Mouse (Mus musculus): ENCODE results near the gene Selenoi. TPM values are rescaled to one million over a fixed set of nuclear protein-coding genes. Genes with fewer than 3 reads are reported as not detected.

Gene Selenoi
- 36.2 and 47.0 TPM in 2 replicates for polyA plus RNA-seq (2014; fragmentation: Nextera tagmentation; extraction: Ambion mirVana)

GRCm38 (mm10) chr5:30232271-30232971 is at the start of gene Selenoi:
TSS of gene Selenoi (plus strand) at chr5:30232581.
- 4% methylated on average over 71 of the region's 71 CpGs for WGBS
- ATAC-seq (ENCODE audit: low FRiP score, low TSS enrichment), result peak; percentile 100

GRCm38 (mm10) chr5:30187687-30188485 is 44.5 kb upstream of the Selenoi start:
- ATAC-seq (ENCODE audit: low FRiP score, low TSS enrichment) (no peak), DNase-seq (no peak)
- H3K4me1 ChIP-seq (ENCODE audit: control insufficient read depth, insufficient read depth, low read length), result no peaks in the 10 kb centered on the region
- 95% methylated on average over 12 of the region's 12 CpGs for WGBS
- no peak overlapping the region for H3K4me3 ChIP-seq (replicated peaks; ENCODE audit: low read depth, low read length)
- H3K4me2 ChIP-seq (ENCODE audit: low read length), result no peak overlapping the region
- no peaks in the 10 kb centered on the region for H3K9me3 ChIP-seq (ENCODE audit: control insufficient read depth, low read length)
- no peaks in the 10 kb centered on the region for H3K27me3 ChIP-seq (ENCODE audit: control insufficient read depth, insufficient read depth, low read length)
- H3K27ac ChIP-seq (replicated peaks; ENCODE audit: low read depth, low read length), result no peak overlapping the region
- peaks cover 48% of the 10 kb centered on the region for H3K36me3 ChIP-seq (ENCODE audit: control insufficient read depth, insufficient read depth, low read length)
- H3K9ac ChIP-seq (replicated peaks; ENCODE audit: low read length), result no peak overlapping the region

More at GRCm38 (mm10) chr5:30232271-30232971, at the start of gene Selenoi:
- Histone ChIP-seq H3K27me3 (ENCODE audit: control insufficient read depth, insufficient read depth, low read length) (no peaks in the 10 kb centered on the region), H3K36me3 (ENCODE audit: control insufficient read depth, insufficient read depth, low read length) (0 out of 2 replicates have a peak, but pooled peaks cover 3% of the 10 kb centered on the region), H3K4me3 (replicated peaks; ENCODE audit: low read depth, low read length) (peak within 1 kb of the TSS; percentile 82), H3K9ac (replicated peaks; ENCODE audit: low read length) (peak within 1 kb of the TSS; percentile 81), H3K4me1 (ENCODE audit: control insufficient read depth, insufficient read depth, low read length) (peaks cover 21% of the 10 kb centered on the region), H3K9me3 (ENCODE audit: control insufficient read depth, low read length) (no peaks in the 10 kb centered on the region), H3K4me2 (ENCODE audit: low read length) (peak within 1 kb of the TSS; percentile 88), H3K27ac (replicated peaks; ENCODE audit: low read depth, low read length) (peak within 1 kb of the TSS; percentile 92)
- peak; percentile 99 for DNase-seq

- no peak overlapping the region for H3K27ac ChIP-seq (replicated peaks; ENCODE audit: low read depth, low read length)
- ATAC-seq (ENCODE audit: low FRiP score, low TSS enrichment) (no peak), DNase-seq (peak; percentile 7)
- no peak overlapping the region for H3K9ac ChIP-seq (replicated peaks; ENCODE audit: low read length)
- H3K9me3 ChIP-seq (ENCODE audit: control insufficient read depth, low read length), result no peaks in the 10 kb centered on the region
- H3K4me3 ChIP-seq (replicated peaks; ENCODE audit: low read depth, low read length), result no peak overlapping the region
- H3K4me1 ChIP-seq (ENCODE audit: control insufficient read depth, insufficient read depth, low read length), result no peaks in the 10 kb centered on the region
- 91% methylated on average over 1 of the region's 1 CpGs for WGBS
- H3K4me2 ChIP-seq (ENCODE audit: low read length), result no peak overlapping the region
- peaks cover 14% of the 10 kb centered on the region for H3K36me3 ChIP-seq (ENCODE audit: control insufficient read depth, insufficient read depth, low read length)
- no peaks in the 10 kb centered on the region for H3K27me3 ChIP-seq (ENCODE audit: control insufficient read depth, insufficient read depth, low read length)
Measured at GRCm38 (mm10) chr5:30192452-30192851, 39.9 kb upstream of the Selenoi start.

- no peak for ATAC-seq (ENCODE audit: low FRiP score, low TSS enrichment)
- H3K4me3 ChIP-seq (replicated peaks; ENCODE audit: low read depth, low read length), result no peak overlapping the region
- no peaks in the 10 kb centered on the region for H3K27me3 ChIP-seq (ENCODE audit: control insufficient read depth, insufficient read depth, low read length)
- H3K4me2 ChIP-seq (ENCODE audit: low read length), result no peak overlapping the region
- 91% methylated on average over 5 of the region's 5 CpGs for WGBS
- no peaks in the 10 kb centered on the region for H3K4me1 ChIP-seq (ENCODE audit: control insufficient read depth, insufficient read depth, low read length)
- H3K9me3 ChIP-seq (ENCODE audit: control insufficient read depth, low read length), result no peaks in the 10 kb centered on the region
- DNase-seq, result no peak
- no peak overlapping the region for H3K27ac ChIP-seq (replicated peaks; ENCODE audit: low read depth, low read length)
- no peaks in the 10 kb centered on the region for H3K36me3 ChIP-seq (ENCODE audit: control insufficient read depth, insufficient read depth, low read length)
- no peak overlapping the region for H3K9ac ChIP-seq (replicated peaks; ENCODE audit: low read length)
Measured at GRCm38 (mm10) chr5:30195340-30195739, 37.0 kb upstream of the Selenoi start.

- Histone ChIP-seq H3K36me3 (ENCODE audit: control insufficient read depth, insufficient read depth, low read length) (no peaks in the 10 kb centered on the region), H3K4me1 (ENCODE audit: control insufficient read depth, insufficient read depth, low read length) (no peaks in the 10 kb centered on the region), H3K4me2 (ENCODE audit: low read length) (no peak overlapping the region), H3K9ac (replicated peaks; ENCODE audit: low read length) (no peak overlapping the region), H3K27ac (replicated peaks; ENCODE audit: low read depth, low read length) (no peak overlapping the region), H3K4me3 (replicated peaks; ENCODE audit: low read depth, low read length) (no peak overlapping the region), H3K27me3 (ENCODE audit: control insufficient read depth, insufficient read depth, low read length) (no peaks in the 10 kb centered on the region), H3K9me3 (ENCODE audit: control insufficient read depth, low read length) (no peaks in the 10 kb centered on the region)
- 84% methylated on average over 7 of the region's 7 CpGs for WGBS
- ATAC-seq (ENCODE audit: low FRiP score, low TSS enrichment) (no peak), DNase-seq (no peak)
Measured at GRCm38 (mm10) chr5:30198257-30198656, 34.1 kb upstream of the Selenoi start.

DNA sequence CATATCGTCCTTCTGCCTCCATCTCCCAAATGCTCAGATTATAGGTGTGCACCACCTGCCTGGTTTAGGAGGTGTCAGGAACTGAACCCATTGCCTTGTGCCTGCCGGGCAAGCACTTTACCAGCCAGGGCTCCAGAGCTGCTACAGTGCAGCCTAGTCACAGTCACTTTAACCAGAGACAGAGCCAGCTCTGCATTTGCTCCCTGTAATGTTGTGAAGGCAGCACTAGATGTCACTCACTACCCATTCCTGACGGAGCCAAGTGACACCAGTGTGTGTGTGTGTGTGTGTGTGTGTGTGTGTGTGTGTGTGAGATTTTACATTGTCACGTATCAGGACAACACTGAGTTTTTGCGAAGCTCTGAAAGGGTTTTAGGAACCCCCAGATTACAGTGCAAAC is 30.9 kb upstream of the Selenoi start:
- no peaks in the 10 kb centered on the region for H3K9me3 ChIP-seq (ENCODE audit: control insufficient read depth, low read length)
- DNase-seq, result peak; percentile 80
- H3K9ac ChIP-seq (replicated peaks; ENCODE audit: low read length), result no peak overlapping the region
- peak; percentile 31; the same call in 1 of the 2 replicates for ATAC-seq (ENCODE audit: low FRiP score, low TSS enrichment)
- no peaks in the 10 kb centered on the region for H3K27me3 ChIP-seq (ENCODE audit: control insufficient read depth, insufficient read depth, low read length)
- H3K27ac ChIP-seq (replicated peaks; ENCODE audit: low read depth, low read length), result no peak overlapping the region
- H3K4me2 ChIP-seq (ENCODE audit: low read length), result no peak overlapping the region
- no peak overlapping the region for H3K4me3 ChIP-seq (replicated peaks; ENCODE audit: low read depth, low read length)
- no peaks in the 10 kb centered on the region for H3K4me1 ChIP-seq (ENCODE audit: control insufficient read depth, insufficient read depth, low read length)
- 47% methylated on average over 5 of the region's 5 CpGs for WGBS
- H3K36me3 ChIP-seq (ENCODE audit: control insufficient read depth, insufficient read depth, low read length), result no peaks in the 10 kb centered on the region

DNA sequence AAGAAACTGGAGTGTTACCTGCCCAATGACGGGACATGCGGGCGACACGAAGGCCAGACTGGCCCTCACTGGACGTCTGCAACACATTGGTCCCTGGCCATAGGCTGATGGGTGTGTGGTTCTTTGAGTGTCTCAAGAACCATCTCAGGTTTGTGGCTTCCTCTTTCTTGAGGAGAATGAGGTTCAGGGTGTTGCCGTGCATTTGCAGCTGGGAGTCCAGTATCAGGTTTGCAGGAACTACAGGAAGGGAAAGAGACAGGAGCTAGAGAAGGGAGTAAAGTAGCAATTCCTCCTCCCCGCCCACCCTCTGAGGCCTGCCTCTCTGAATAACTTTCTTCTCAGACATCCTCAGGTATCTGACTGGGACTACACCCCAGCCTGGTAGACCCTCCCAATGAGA is 30.2 kb upstream of the Selenoi start:
- H3K36me3 ChIP-seq (ENCODE audit: control insufficient read depth, insufficient read depth, low read length), result no peaks in the 10 kb centered on the region
- H3K9me3 ChIP-seq (ENCODE audit: control insufficient read depth, low read length), result no peaks in the 10 kb centered on the region
- no peak overlapping the region for H3K4me2 ChIP-seq (ENCODE audit: low read length)
- no peak overlapping the region for H3K9ac ChIP-seq (replicated peaks; ENCODE audit: low read length)
- H3K4me3 ChIP-seq (replicated peaks; ENCODE audit: low read depth, low read length), result no peak overlapping the region
- no peak overlapping the region for H3K27ac ChIP-seq (replicated peaks; ENCODE audit: low read depth, low read length)
- DNase-seq (no peak), ATAC-seq (ENCODE audit: low FRiP score, low TSS enrichment) (no peak)
- H3K4me1 ChIP-seq (ENCODE audit: control insufficient read depth, insufficient read depth, low read length), result no peaks in the 10 kb centered on the region
- 92% methylated on average over 7 of the region's 7 CpGs for WGBS
- H3K27me3 ChIP-seq (ENCODE audit: control insufficient read depth, insufficient read depth, low read length), result no peaks in the 10 kb centered on the region

DNA sequence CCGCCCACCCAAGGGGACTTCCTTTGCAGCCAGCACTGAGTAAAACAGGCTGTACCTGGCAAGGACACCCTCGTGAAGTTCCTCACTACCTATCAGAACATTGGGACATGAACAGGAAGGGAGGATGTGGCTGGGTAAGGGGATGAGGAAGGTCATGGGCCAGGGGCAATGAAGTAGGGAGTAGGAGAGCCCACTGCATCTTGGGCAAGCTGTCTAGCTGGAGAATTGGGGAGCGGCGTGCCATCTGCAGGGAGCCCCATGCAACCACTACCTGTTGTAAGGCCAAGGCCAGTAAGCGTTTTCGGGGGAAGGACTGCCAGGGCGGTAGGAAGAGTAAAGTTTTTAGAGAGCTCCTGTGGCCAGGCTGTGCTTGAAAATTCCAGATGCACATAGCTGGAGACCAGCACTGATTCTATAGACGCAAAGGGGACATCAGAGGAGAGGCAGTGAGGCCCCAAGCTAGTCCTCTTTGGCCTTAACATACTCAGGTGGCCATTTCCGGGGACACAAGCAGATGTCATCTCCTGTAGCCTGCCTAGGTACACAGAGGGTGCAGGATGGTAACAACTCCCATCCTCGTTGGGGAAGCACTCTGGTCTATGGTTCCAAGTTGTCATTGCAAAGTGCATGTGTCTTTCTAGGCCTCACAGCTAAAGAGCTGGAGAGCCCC is 29.0 kb upstream of the Selenoi start:
- ATAC-seq (ENCODE audit: low FRiP score, low TSS enrichment) (no peak), DNase-seq (no peak)
- Histone ChIP-seq H3K9ac (replicated peaks; ENCODE audit: low read length) (no peak overlapping the region), H3K9me3 (ENCODE audit: control insufficient read depth, low read length) (no peaks in the 10 kb centered on the region), H3K4me3 (replicated peaks; ENCODE audit: low read depth, low read length) (no peak overlapping the region), H3K27me3 (ENCODE audit: control insufficient read depth, insufficient read depth, low read length) (no peaks in the 10 kb centered on the region), H3K36me3 (ENCODE audit: control insufficient read depth, insufficient read depth, low read length) (no peaks in the 10 kb centered on the region), H3K4me1 (ENCODE audit: control insufficient read depth, insufficient read depth, low read length) (no peaks in the 10 kb centered on the region), H3K27ac (replicated peaks; ENCODE audit: low read depth, low read length) (no peak overlapping the region), H3K4me2 (ENCODE audit: low read length) (no peak overlapping the region)
- WGBS, result 79% methylated on average over 10 of the region's 10 CpGs

Data from midbrain, embryonic 14.5 days (tissue).